Mouse (Mus musculus) megakaryocyte, embryonic 14.5 days (primary cell): ENCODE results near the gene Vtn.

Experiments
- FLI1 ChIP-seq: IDR thresholded peaks from 2 replicates; pipeline ENCODE4 v1.6.1; 2012; ENCODE audit warnings: low read length, inconsistent platforms, mixed read lengths
- GATA1 ChIP-seq: IDR thresholded peaks from 3 replicates; pipeline ENCODE4 v1.6.1; 2012; ENCODE audit warnings: mixed read lengths, low read length, inconsistent platforms, borderline replicate concordance

- TF ChIP-seq GATA1 = no peak
- TF ChIP-seq FLI1 = no peak
Observed at GRCm38 (mm10) chr11:78515549-78516325, 16.8 kb downstream of the Vtn start.
